Mouse (Mus musculus): Measurements from ENCODE around the gene Ldb1. TPM values are rescaled to one million over a fixed set of nuclear protein-coding genes. Genes with fewer than 3 reads are reported as not detected.
A peak's percentile ranks its signal among the peaks of the same experiment; 100 is the strongest.

The Ldb1 gene
- polyA plus RNA-seq (2017; shearing (Covaris generic)) = 10 to 100 TPM; 42.8 to 46.3 TPM

- peak; percentile 62 for ATAC-seq
Measured at GRCm38 (mm10) chr19:46044993-46045695, at the start of gene Ldb1. Ldb1 (minus strand) TSS chr19:46045214.

DNA sequence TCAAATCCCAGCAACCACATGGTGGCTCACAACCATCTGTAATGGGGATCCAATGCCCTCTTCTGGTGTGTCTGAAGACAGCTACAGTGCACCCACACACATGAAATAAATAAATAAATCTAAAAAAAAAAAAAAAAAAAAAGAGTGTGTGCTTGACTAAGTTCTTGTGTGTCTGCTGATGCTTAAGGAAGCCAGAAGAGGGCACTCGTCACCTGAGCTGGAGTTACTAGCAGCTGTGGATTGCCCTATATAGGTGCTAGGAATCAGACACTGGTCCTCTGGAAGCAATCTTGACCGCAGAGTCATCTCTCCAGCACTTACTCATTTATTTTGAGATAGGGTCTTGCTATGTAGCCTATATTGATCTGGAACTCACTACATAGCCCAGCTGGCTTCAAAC is 49.1 kb upstream of the Ldb1 start:
- ATAC-seq = no peak

DNA sequence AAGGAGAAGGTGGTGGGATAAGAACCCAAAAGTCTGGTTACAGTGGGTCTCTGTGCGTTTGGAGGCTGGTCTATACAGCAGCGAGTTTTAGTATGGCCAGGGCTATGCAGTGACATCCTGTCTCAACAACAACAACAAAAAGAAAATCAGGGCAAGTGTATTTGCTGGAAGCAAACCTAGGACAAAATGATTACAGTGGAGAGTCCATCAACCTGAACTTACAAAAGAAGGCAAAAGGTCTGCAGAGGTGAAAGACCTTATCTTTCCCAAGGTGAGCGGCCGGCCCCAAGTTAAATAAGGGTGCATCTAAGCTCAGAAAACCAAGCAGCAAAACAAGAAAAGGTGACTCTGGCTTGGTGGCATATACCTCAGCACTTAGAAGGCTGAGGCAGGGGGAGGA is 46.6 kb upstream of the Ldb1 start:
- no peak for ATAC-seq

DNA sequence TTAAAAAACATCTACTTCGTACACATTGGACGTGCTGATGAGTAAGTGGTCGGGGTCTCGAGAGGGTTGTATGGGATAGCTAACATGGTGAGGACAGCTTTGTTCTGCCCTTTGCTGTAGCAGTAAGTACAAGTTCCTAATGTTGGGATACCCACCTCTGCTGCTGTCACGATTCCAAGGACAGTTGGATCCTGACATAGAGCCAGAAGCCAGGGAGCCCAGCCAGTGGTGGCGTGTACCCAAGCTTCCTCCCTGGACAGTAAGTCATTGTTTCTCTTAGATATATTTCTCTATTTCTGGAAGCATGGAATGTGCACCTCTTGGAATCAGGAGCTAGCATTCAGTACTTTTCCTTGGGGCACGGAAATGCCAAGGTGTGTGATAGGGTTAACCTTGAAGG is 42.9 kb upstream of the Ldb1 start:
- no peak for ATAC-seq

GRCm38 (mm10) chr19:46086337-46086736 is 41.3 kb upstream of the Ldb1 start:
- no peak for ATAC-seq

GRCm38 (mm10) chr19:46085185-46085584 is 40.2 kb upstream of the Ldb1 start:
- ATAC-seq = no peak

GRCm38 (mm10) chr19:46078535-46078934 is 33.5 kb upstream of the Ldb1 start:
- no peak for ATAC-seq

- ATAC-seq = peak; percentile 96
Measured at GRCm38 (mm10) chr19:46075616-46076607, 30.9 kb upstream of the Ldb1 start, which contains the start of gene Nolc1. Nolc1 (plus strand) TSS chr19:46075863.

- no peak for ATAC-seq
Measured at GRCm38 (mm10) chr19:46074266-46074665, 29.3 kb upstream of the Ldb1 start.

- no peak for ATAC-seq
Measured at GRCm38 (mm10) chr19:46073285-46073684, 28.3 kb upstream of the Ldb1 start.

- no peak for ATAC-seq
Measured at GRCm38 (mm10) chr19:46068054-46068453, 23.0 kb upstream of the Ldb1 start.

- ATAC-seq = no peak
Measured at GRCm38 (mm10) chr19:46060845-46061244, 15.8 kb upstream of the Ldb1 start.

GRCm38 (mm10) chr19:46058466-46058865 is 13.5 kb upstream of the Ldb1 start:
- no peak for ATAC-seq

- ATAC-seq = no peak
Measured at GRCm38 (mm10) chr19:46056947-46057607, 12.1 kb upstream of the Ldb1 start.

DNA sequence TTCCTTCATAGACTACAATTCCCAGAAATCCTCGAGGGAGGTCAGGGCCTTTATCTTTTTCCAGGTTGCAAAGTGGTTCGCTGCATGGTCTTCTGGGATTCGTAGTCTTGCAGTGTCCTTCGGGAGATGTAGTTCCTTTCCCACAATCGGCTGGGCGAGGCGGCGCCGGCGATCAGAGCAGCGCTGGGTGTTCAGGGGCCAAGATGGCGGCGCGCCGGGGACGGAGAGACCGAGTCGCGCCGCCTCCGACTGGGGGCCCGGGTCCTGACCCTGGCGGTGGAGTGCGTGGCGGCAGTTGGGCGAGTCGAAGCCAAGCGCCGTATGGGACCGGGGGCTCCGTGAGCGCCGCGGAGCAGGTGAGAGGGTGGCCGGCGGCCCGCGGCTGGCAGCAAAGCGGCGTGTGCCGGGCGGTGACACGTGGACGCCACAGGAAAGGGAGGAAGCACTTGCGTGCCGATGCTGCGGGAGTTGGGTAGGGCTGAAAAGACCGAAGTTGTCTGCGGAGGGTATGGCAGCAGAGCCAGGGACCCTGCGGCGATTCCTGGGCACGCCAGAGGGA is 11.5 kb upstream of the Ldb1 start:
- ATAC-seq = peak; percentile 97

DNA sequence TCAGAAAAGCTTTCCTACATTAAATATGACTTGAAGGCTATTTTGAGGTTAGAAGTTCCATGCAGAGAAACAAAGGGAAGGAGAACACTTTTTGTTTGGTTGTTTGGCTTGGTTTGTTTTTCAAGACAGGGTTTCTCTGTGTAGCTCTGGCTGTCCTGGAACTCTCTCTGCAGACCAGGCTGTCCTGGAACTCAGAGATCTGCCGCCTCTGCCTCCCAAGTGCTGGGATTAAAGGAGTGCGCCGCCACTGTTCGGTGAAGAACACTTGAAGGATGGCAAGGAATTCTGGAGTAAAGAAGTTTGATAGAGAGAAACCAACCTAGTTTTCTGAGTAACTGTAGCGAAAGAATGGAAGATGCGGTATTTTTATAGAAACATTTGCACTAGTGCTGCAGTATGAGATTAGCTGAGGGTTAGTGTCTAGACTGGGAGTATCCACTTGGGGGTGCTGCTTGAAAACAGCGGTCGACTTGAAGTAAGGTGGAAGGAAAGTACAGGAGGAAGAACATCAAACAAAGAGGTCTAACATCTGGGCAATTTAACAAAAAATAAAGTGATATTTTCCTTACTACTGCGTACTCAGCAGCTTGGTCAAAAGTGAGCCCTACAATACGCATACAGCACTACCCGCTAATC is 10.9 kb upstream of the Ldb1 start:
- peak; percentile 70 for ATAC-seq

GRCm38 (mm10) chr19:46050462-46050861 is 5.4 kb upstream of the Ldb1 start:
- peak; percentile 55 for ATAC-seq

GRCm38 (mm10) chr19:46049129-46049528 is 4.1 kb upstream of the Ldb1 start:
- ATAC-seq = no peak

- no peak for ATAC-seq
Measured at GRCm38 (mm10) chr19:46047426-46047825, 2.4 kb upstream of the Ldb1 start.

DNA sequence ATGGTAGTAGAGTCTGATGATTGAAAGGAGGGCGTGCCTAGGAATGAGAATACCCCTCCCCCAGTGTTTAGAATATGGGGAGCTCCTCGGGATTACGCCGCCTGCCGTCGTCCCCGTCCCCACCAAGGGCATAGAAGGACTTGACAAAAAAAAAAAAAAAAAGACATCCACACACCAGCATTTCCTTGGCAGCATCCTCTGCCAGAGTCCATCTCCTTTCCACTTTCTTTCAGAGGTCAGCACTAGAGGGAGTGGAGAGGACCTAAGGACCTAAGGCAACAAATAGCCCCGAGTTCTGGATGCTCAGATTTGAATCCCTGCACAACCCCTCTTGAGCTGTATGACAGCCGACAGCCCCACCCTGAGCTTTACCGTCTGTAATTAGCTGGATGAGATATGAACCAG is 1.6 kb upstream of the Ldb1 start:
- ATAC-seq = no peak

DNA sequence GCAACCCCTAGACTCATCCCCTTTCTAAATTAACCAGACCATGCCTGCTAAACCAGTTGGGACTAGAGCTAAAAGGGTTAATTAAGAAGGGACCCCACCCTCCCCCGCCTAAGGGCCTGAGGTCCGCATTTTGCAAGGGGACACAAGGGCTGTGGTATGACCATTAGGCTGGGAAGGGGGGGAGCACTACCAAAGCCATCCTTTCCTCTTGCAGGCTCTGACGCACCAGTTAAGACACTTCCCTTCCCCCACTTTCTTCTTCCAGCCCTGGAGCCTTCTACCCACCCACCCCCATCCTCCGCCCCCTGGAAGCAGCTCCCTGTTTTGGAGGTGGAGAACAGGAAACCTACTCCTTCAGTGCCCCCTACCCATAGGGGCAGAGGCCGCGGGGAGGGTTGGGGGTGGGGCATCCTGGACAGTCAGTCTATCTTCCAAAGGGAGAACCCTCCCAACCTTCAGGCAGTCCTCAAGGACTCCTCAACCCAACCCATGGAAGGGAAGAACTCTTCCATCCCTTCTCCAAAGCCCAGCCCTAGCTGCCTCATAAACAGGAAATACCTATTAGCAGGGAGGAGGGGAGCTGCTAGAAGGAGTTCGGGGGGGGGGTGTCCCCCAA is 790 bp upstream of the Ldb1 start:
- ATAC-seq = no peak

All from activated CD4-positive, CD25-positive, alpha-beta regulatory T cell, adult 4 months (primary cell).